Mouse (Mus musculus) hindbrain, embryonic 13.5 days (tissue): Measurements from ENCODE around the gene Ndufa13. TPM values are rescaled to one million over a fixed set of nuclear protein-coding genes. Genes with fewer than 3 reads are reported as not detected.

Experiments used
- ATAC-seq: fragments of 200-750 bp; cut with Nextera tagmentation; 2 replicates; pipeline ENCODE4 v1.8.0; 2017; ENCODE audit warnings: moderate TSS enrichment; ENCODE audit not compliant: low FRiP score
- H3K27ac ChIP-seq: fragments of 300-500 bp; sonication (generic); 2 replicates; pipeline ENCODE4 v1.5.1; 2015; ENCODE audit warnings: inconsistent platforms, mild to moderate bottlenecking, moderate library complexity
- H3K27me3 ChIP-seq: fragments of 300-500 bp; sonication (generic); 2 replicates; pipeline ENCODE4 v1.6.1; 2015; ENCODE audit warnings: mild to moderate bottlenecking, inconsistent platforms
- H3K36me3 ChIP-seq: fragments of 300-500 bp; sonication (generic); 2 replicates; pipeline ENCODE4 v1.6.1; 2015; ENCODE audit warnings: mild to moderate bottlenecking, inconsistent platforms
- H3K4me1 ChIP-seq: fragments of 300-500 bp; sonication (generic); replicated peaks from 2 replicates; pipeline ENCODE4 v1.6.1; 2015; ENCODE audit warnings: inconsistent platforms
- H3K4me2 ChIP-seq: fragments of 300-500 bp; sonication (generic); 2 replicates; pipeline ENCODE4 v1.6.1; 2015; ENCODE audit warnings: inconsistent platforms, mild to moderate bottlenecking, moderate library complexity
- H3K4me3 ChIP-seq: fragments of 300-500 bp; sonication (generic); 2 replicates; pipeline ENCODE4 v1.5.1; 2015; ENCODE audit warnings: mild to moderate bottlenecking, inconsistent platforms
- H3K9ac ChIP-seq: fragments of 300-500 bp; sonication (generic); 2 replicates; pipeline ENCODE4 v1.6.1; 2015; ENCODE audit warnings: mild to moderate bottlenecking, inconsistent platforms
- H3K9me3 ChIP-seq: fragments of 300-500 bp; sonication (generic); 2 replicates; pipeline ENCODE4 v1.6.1; 2016; ENCODE audit warnings: inconsistent platforms
- WGBS: fragments of 180-500 bp; shearing (Covaris S2); methylation state at CpG from one replicate; pipeline ENCODE4 v1.1.7; 2015; 5-methylcytosine and 5-hydroxymethylcytosine counted together
- polyA plus RNA-seq: library from polyadenylated mRNA; unstranded; fragments of >200 nt; fragmentation: Nextera tagmentation; extraction: Ambion mirVana; gene quantifications from 2 replicates; pipeline ENCODE4 v1.2.1, GENCODE M21; 2015

Gene Ndufa13
- polyA plus RNA-seq, 1 experiment from 2014 or later, result 198 TPM

DNA sequence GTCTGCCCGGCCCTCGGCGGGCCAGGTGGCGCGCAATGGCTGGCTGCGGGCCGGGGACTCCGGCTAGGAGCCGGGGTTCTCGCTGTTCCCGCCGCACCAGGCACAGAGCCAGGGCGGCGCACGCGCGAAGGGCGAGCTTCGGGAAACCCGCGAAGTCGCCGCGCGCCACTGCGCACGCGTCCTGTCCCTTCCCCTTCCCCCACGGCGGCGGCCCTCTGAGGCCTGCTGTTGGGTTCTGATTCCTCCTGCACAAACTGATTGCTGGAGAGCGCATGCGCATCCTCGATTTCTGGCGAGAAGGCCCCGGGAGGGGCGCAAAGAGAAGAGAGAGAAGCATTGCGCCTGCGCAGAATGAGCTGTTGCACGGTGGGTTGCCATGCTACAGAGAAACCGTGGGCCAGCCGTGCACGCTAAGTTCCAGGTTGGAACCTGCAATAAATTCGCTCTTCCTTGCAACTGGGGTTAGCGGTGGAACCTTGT lies 745 bp upstream of the Ndufa13 start:
- Histone ChIP-seq H3K36me3 (peaks cover 13% of the 10 kb centered on the region), H3K9ac (peak overlapping the region; percentile 81), H3K27ac (peak overlapping the region; percentile 93), H3K4me1 (peaks cover 48% of the 10 kb centered on the region), H3K27me3 (no peaks in the 10 kb centered on the region), H3K4me3 (peak overlapping the region; percentile 68), H3K4me2 (peak overlapping the region; percentile 98), H3K9me3 (no peaks in the 10 kb centered on the region)
- ATAC-seq, result peak; percentile 90
- WGBS, result 0% methylated on average over 43 of the region's 45 CpGs

DNA sequence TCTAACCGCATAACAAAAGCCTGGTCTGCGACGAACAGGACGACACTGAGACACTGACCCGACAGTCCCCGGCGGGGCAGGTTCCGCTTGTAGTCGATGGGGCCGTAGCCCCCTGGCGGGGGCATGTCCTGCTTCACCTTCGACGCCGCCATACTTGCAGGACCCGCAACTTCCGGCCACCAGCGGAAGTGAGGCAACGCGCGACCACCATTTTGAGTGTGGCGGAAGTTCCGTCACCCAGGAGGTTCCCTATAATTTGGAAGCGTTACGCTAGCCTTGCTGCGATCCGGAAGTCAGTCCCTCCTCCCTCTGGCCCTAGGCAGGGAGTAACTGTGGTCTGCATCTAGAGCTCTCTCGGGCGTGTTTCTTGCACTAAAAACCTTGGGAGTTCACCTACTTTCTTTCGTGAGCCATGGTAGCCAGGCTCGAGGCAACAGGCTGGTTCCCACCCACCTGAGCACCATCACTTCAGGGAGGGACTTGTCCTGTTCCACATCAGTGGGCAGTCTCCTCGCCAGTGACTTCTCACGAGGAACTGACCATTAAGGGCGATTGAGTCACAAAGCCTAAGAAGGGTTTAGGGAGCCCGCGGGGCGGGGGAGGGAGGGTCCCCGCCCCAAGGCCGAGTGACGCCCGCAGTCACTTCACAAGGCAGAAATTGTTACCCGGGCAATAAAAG lies 735 bp downstream of the Ndufa13 start:
- peaks cover 62% of the 10 kb centered on the region for H3K4me1 ChIP-seq
- H3K27ac ChIP-seq, result peak overlapping the region; percentile 93
- ATAC-seq, result peak; percentile 63
- peak overlapping the region; percentile 81 for H3K9ac ChIP-seq
- peak overlapping the region; percentile 98 for H3K4me2 ChIP-seq
- peaks cover 13% of the 10 kb centered on the region; the same call in 1 of the 2 replicates for H3K36me3 ChIP-seq
- no peaks in the 10 kb centered on the region for H3K27me3 ChIP-seq
- peak overlapping the region; percentile 68 for H3K4me3 ChIP-seq
- no peaks in the 10 kb centered on the region for H3K9me3 ChIP-seq
- under 1% methylated on average over 41 of the region's 41 CpGs for WGBS

DNA sequence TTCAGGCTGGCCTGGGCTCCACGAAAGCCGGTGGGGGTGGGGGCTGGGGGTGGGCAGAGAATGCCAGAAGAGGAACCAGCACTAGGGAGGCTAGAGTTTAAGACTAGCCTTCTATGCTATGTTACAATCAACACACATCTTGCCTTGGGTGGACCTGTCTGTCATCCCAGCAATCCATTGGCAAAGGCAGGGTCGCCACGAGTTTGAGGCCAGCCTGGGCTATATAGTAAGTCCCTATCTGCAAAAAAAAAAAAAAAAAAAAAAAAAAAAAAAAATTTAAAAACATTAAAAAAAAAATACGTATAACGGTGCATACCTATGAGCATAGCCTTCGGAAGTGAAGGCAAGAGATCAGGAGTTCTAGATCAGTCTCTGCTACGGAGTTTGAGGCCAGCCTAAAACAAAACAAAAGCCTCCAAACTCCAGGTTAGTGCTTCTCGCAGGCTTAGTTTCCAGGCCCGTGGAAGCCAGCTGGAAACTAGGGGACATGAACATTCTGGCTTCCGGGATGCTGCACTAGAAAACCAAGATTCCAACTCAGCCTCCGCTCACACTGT lies 1.4 kb downstream of the Ndufa13 start:
- Histone ChIP-seq H3K9me3 (no peaks in the 10 kb centered on the region), H3K27me3 (no peaks in the 10 kb centered on the region), H3K4me2 (peak overlapping the region; percentile 98), H3K36me3 (peaks cover 16% of the 10 kb centered on the region; the same call in 1 of the 2 replicates), H3K4me3 (peak overlapping the region; percentile 68), H3K4me1 (peaks cover 69% of the 10 kb centered on the region), H3K27ac (peak overlapping the region; percentile 93), H3K9ac (peak overlapping the region; percentile 80)
- 18% methylated on average over 12 of the region's 12 CpGs for WGBS
- ATAC-seq, result no peak

DNA sequence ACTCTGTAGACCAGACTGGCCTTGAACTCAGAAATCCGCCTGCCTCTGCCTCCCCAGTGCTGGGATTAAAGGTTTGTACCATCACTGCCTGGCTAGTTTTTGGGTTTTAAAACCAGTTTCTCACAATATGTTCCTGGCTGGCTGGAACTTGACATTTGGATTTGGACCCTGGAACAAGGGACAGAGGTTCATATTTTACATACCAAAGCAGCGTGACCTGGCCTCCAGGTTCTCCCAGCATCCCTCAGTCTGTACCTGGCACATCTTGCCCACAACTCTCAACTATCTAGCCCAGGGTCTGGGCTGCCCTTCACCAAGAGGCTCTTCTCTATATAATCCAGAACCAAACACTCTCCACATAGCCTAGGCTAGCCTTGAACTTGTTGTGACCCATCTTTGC lies 2.5 kb downstream of the Ndufa13 start:
- Histone ChIP-seq H3K9me3 (no peaks in the 10 kb centered on the region), H3K27me3 (no peaks in the 10 kb centered on the region), H3K4me2 (peak overlapping the region; percentile 98; the same call in 1 of the 2 replicates), H3K9ac (peak overlapping the region; percentile 80; the same call in 1 of the 2 replicates), H3K4me3 (no peak overlapping the region), H3K27ac (no peak overlapping the region), H3K36me3 (peaks cover 16% of the 10 kb centered on the region; the same call in 1 of the 2 replicates), H3K4me1 (peaks cover 80% of the 10 kb centered on the region)
- WGBS, result 94% methylated on average over 2 of the region's 2 CpGs
- no peak for ATAC-seq

GRCm38 (mm10) chr8:69897857-69898256 lies 4.5 kb downstream of the Ndufa13 start:
- Histone ChIP-seq H3K4me1 (peaks cover 89% of the 10 kb centered on the region), H3K36me3 (peaks cover 31% of the 10 kb centered on the region), H3K27ac (no peak overlapping the region), H3K9ac (no peak overlapping the region), H3K4me3 (no peak overlapping the region), H3K9me3 (no peaks in the 10 kb centered on the region), H3K4me2 (no peak overlapping the region), H3K27me3 (no peaks in the 10 kb centered on the region)
- WGBS, result 90% methylated on average over 6 of the region's 6 CpGs
- no peak for ATAC-seq

DNA sequence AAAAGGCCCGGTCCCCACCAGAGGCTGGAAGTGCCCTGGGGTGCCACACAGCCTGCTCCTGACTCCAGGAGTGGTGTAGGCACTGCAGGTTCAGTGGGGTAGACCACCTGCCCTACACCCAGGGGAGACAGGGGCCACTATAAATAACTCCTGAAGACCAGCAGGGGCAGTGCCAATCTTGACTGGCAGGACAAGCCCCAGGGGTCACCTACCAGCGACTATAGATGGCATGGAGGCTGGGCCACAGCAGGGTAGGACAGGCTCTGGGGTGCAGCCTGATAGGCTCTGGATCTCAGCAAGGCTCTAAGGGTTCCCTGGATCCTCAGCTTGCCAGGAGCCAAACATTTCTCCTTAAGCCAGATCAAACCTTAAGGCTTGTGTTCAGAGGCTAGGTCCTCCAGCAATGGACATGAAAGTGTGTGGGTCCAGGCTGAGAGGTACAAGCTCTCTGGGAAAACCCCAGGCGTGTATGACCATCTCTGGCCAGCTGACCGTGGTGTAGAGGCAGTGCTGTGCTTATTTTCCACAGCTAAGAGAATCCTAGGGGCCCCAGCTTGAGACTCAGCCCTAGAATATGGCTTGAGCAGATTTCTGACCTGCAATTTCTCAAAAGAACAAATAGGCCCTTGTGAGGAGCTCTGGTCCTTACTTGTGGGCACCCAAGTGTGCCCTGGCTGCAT lies 6.4 kb downstream of the Ndufa13 start:
- no peak for ATAC-seq
- peak overlapping the region; percentile 14 for H3K9ac ChIP-seq
- H3K4me2 ChIP-seq, result no peak overlapping the region
- peaks cover 38% of the 10 kb centered on the region for H3K36me3 ChIP-seq
- H3K27me3 ChIP-seq, result peaks cover 5% of the 10 kb centered on the region; the same call in 1 of the 2 replicates
- no peaks in the 10 kb centered on the region for H3K9me3 ChIP-seq
- WGBS, result 73% methylated on average over 4 of the region's 4 CpGs
- H3K4me3 ChIP-seq, result no peak overlapping the region
- peaks cover 86% of the 10 kb centered on the region for H3K4me1 ChIP-seq
- H3K27ac ChIP-seq, result no peak overlapping the region

DNA sequence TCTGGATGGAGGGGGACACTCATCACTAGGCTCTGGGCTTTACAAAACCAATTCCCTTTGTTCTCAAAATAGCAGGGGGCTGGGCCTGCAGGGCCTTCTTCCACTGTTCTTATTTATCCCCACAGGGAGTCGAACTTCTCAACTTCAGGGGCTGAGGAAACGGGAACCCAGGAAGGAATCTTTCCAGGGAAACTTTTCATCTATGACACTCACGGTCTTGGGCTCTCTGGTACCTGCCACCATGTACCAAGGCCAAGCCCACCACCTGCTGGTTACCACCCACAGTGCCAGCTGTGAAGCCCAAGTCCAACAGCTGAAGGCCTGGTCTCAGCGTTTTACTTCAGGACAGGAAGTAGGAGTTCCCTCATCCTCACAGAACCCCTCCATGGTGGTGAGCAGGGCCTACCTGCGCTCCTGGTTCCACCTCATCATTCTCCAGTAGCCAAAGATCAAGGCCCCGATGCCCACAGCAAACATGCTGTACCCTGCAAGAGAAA lies 7.5 kb downstream of the Ndufa13 start:
- WGBS, result 45% methylated on average over 6 of the region's 6 CpGs
- H3K27ac ChIP-seq, result no peak overlapping the region
- no peak for ATAC-seq
- no peak overlapping the region for H3K4me3 ChIP-seq
- H3K27me3 ChIP-seq, result peaks cover 16% of the 10 kb centered on the region
- no peak overlapping the region for H3K4me2 ChIP-seq
- peaks cover 78% of the 10 kb centered on the region for H3K4me1 ChIP-seq
- peaks cover 38% of the 10 kb centered on the region for H3K36me3 ChIP-seq
- no peaks in the 10 kb centered on the region for H3K9me3 ChIP-seq
- peak overlapping the region; percentile 9; the same call in 1 of the 2 replicates for H3K9ac ChIP-seq

- peaks cover 38% of the 10 kb centered on the region for H3K36me3 ChIP-seq
- no peak overlapping the region for H3K4me3 ChIP-seq
- peaks cover 26% of the 10 kb centered on the region for H3K27me3 ChIP-seq
- ATAC-seq, result no peak
- no peak overlapping the region for H3K27ac ChIP-seq
- peaks cover 74% of the 10 kb centered on the region for H3K4me1 ChIP-seq
- H3K4me2 ChIP-seq, result no peak overlapping the region
- H3K9ac ChIP-seq, result no peak overlapping the region
- H3K9me3 ChIP-seq, result no peaks in the 10 kb centered on the region
- 33% methylated on average over 17 of the region's 17 CpGs for WGBS
Observed at GRCm38 (mm10) chr8:69893863-69894262, 8.5 kb downstream of the Ndufa13 start.

- Histone ChIP-seq H3K4me1 (peaks cover 69% of the 10 kb centered on the region), H3K9me3 (no peaks in the 10 kb centered on the region), H3K4me3 (peak overlapping the region; percentile 3; the same call in 1 of the 2 replicates), H3K4me2 (peak overlapping the region; percentile 6; the same call in 1 of the 2 replicates), H3K9ac (peak overlapping the region; percentile 55), H3K36me3 (peaks cover 22% of the 10 kb centered on the region), H3K27ac (no peak overlapping the region), H3K27me3 (peaks cover 56% of the 10 kb centered on the region)
- WGBS, result 42% methylated on average over 19 of the region's 19 CpGs
- no peak for ATAC-seq
Observed at GRCm38 (mm10) chr8:69890813-69891241, 11.5 kb downstream of the Ndufa13 start.

- Histone ChIP-seq H3K9me3 (no peaks in the 10 kb centered on the region), H3K36me3 (peaks cover 17% of the 10 kb centered on the region), H3K4me3 (peak overlapping the region; percentile 27), H3K4me2 (peak overlapping the region; percentile 48), H3K27ac (no peak overlapping the region), H3K27me3 (peaks cover 75% of the 10 kb centered on the region), H3K9ac (peak overlapping the region; percentile 46; the same call in 1 of the 2 replicates), H3K4me1 (peaks cover 52% of the 10 kb centered on the region)
- 3% methylated on average over 32 of the region's 32 CpGs for WGBS
- no peak for ATAC-seq
Observed at GRCm38 (mm10) chr8:69888902-69889301, 13.5 kb downstream of the Ndufa13 start.

- H3K9me3 ChIP-seq, result no peaks in the 10 kb centered on the region
- peak overlapping the region; percentile 48 for H3K4me2 ChIP-seq
- H3K9ac ChIP-seq, result peak overlapping the region; percentile 59
- peaks cover 11% of the 10 kb centered on the region for H3K36me3 ChIP-seq
- peaks cover 81% of the 10 kb centered on the region for H3K27me3 ChIP-seq
- WGBS, result 6% methylated on average over 24 of the region's 24 CpGs
- H3K27ac ChIP-seq, result no peak overlapping the region
- H3K4me3 ChIP-seq, result peak overlapping the region; percentile 27
- H3K4me1 ChIP-seq, result peaks cover 47% of the 10 kb centered on the region
- no peak for ATAC-seq
Observed at GRCm38 (mm10) chr8:69888244-69888866, 14.0 kb downstream of the Ndufa13 start.
